Mouse (Mus musculus): ENCODE data around the gene Egfl7. TPM values are rescaled to one million over a fixed set of nuclear protein-coding genes. Genes with fewer than 3 reads are reported as not detected.

Gene Egfl7
- total RNA-seq, 2 experiments from 2014 or later, result 64.1 to 106 TPM

GRCm38 (mm10) chr2:26588573-26588972 is 8.8 kb downstream of the Egfl7 start:
- intact Hi-C loops (cut with DNase I; ENCODE audit: low total_unique reads), result no loop called here
- DNase-seq, result no peak

- DNase-seq, result peak; percentile 3
Measured at GRCm38 (mm10) chr2:26589284-26589683, 9.5 kb downstream of the Egfl7 start.

GRCm38 (mm10) chr2:26590282-26590681 is 10.5 kb downstream of the Egfl7 start:
- intact Hi-C loops (cut with DNase I; ENCODE audit: low total_unique reads), result no loop called here
- DNase-seq, result no peak

More at GRCm38 (mm10) chr2:26589284-26589683, 9.5 kb downstream of the Egfl7 start:
- intact Hi-C loops (cut with DNase I; ENCODE audit: low total_unique reads), result no loop called here

- intact Hi-C loops (cut with DNase I; ENCODE audit: low total_unique reads), result no loop called here
- DNase-seq, result no peak
Measured at GRCm38 (mm10) chr2:26590962-26591361, 11.1 kb downstream of the Egfl7 start.

- DNase-seq, result no peak
- intact Hi-C loops (cut with DNase I; ENCODE audit: low total_unique reads), result no loop called here
Measured at GRCm38 (mm10) chr2:26591416-26591815, 11.6 kb downstream of the Egfl7 start.

- intact Hi-C loops (cut with DNase I; ENCODE audit: low total_unique reads), result no loop called here
- no peak for DNase-seq
Measured at GRCm38 (mm10) chr2:26593211-26594021, 13.6 kb downstream of the Egfl7 start.

GRCm38 (mm10) chr2:26594022-26594346 is 14.2 kb downstream of the Egfl7 start:
- DNase-seq, result peak; percentile 44
- intact Hi-C loops (cut with DNase I; ENCODE audit: low total_unique reads), result no loop called here

GRCm38 (mm10) chr2:26594461-26594933 is 14.7 kb downstream of the Egfl7 start:
- DNase-seq, result no peak
- intact Hi-C loops (cut with DNase I; ENCODE audit: low total_unique reads), result no loop called here

- intact Hi-C loops (cut with DNase I; ENCODE audit: low total_unique reads), result loop anchor here (5.0 kb wide), 1 partner anchor 42 kb away; no protein-coding TSS in a partner anchor
- DNase-seq, result no peak
Measured at GRCm38 (mm10) chr2:26594934-26595724, 15.3 kb downstream of the Egfl7 start.

GRCm38 (mm10) chr2:26595725-26596435 is 16.1 kb downstream of the Egfl7 start:
- intact Hi-C loops (cut with DNase I; ENCODE audit: low total_unique reads), result loop anchor here (5.0 kb wide), 1 partner anchor 41 kb away; no protein-coding TSS in a partner anchor
- DNase-seq, result no peak

GRCm38 (mm10) chr2:26596898-26597297 is 17.1 kb downstream of the Egfl7 start:
- no peak for DNase-seq

GRCm38 (mm10) chr2:26597810-26598209 is 18.0 kb downstream of the Egfl7 start:
- intact Hi-C loops (cut with DNase I; ENCODE audit: low total_unique reads), result loop anchor here (5.0 kb wide), 1 partner anchor 39 kb away; no protein-coding TSS in a partner anchor
- no peak for DNase-seq

More at GRCm38 (mm10) chr2:26596898-26597297, 17.1 kb downstream of the Egfl7 start:
- intact Hi-C loops (cut with DNase I; ENCODE audit: low total_unique reads), result loop anchor here (5.0 kb wide), 1 partner anchor 40 kb away; no protein-coding TSS in a partner anchor

- DNase-seq, result no peak
- intact Hi-C loops (cut with DNase I; ENCODE audit: low total_unique reads), result loop anchor here (5.0 kb wide), 1 partner anchor 39 kb away; no protein-coding TSS in a partner anchor
Measured at GRCm38 (mm10) chr2:26598462-26598861, 18.6 kb downstream of the Egfl7 start.

GRCm38 (mm10) chr2:26599965-26600364 is 20.2 kb downstream of the Egfl7 start:
- DNase-seq, result no peak
- intact Hi-C loops (cut with DNase I; ENCODE audit: low total_unique reads), result loop anchor here (5.0 kb wide), 1 partner anchor 37 kb away; no protein-coding TSS in a partner anchor

GRCm38 (mm10) chr2:26600664-26601063 is 20.9 kb downstream of the Egfl7 start:
- DNase-seq, result no peak
- intact Hi-C loops (cut with DNase I; ENCODE audit: low total_unique reads), result no loop called here

GRCm38 (mm10) chr2:26601595-26601994 is 21.8 kb downstream of the Egfl7 start:
- no peak for DNase-seq
- intact Hi-C loops (cut with DNase I; ENCODE audit: low total_unique reads), result no loop called here

GRCm38 (mm10) chr2:26602631-26603030 is 22.8 kb downstream of the Egfl7 start:
- no peak for DNase-seq
- intact Hi-C loops (cut with DNase I; ENCODE audit: low total_unique reads), result no loop called here

- intact Hi-C loops (cut with DNase I; ENCODE audit: low total_unique reads), result no loop called here
- DNase-seq, result no peak
Measured at GRCm38 (mm10) chr2:26603159-26603558, 23.3 kb downstream of the Egfl7 start.
